In genomic region chr16:91011021-91011683, GRCm38 (mm10) we compare ENCODE assay signal across 8 mouse cellular contexts. TPM values are rescaled to one million over a fixed set of nuclear protein-coding genes. Genes with fewer than 3 reads are reported as not detected.
A peak's percentile ranks its signal among the peaks of the same experiment; 100 is the strongest.
DNase-seq lines count a peak whose midpoint lies in the region; ATAC-seq and TF ChIP-seq lines count a peak whose summit lies in the region.

Gene Synj1 (minus strand): TSS chr16:91011308.

- H3K27me3 ChIP-seq in embryonic facial prominence, embryonic 13.5 days, result no peaks in the 10 kb centered on the region
- H3K27me3 ChIP-seq in heart, adult 2 months (ENCODE audit: control insufficient read depth, insufficient read depth, low read length), result no peaks in the 10 kb centered on the region
- no peaks in the 10 kb centered on the region for H3K27me3 ChIP-seq in limb, embryonic 13.5 days
- no peaks in the 10 kb centered on the region for H3K27me3 ChIP-seq in midbrain, embryonic 16.5 days (ENCODE audit: control insufficient read depth, insufficient read depth, low read depth, low read length)

- H3K9ac ChIP-seq in embryonic facial prominence, embryonic 13.5 days, result peak within 1 kb of the TSS; percentile 86
- H3K9ac ChIP-seq in heart, adult 2 months (ENCODE audit: low read depth, low read length), result peak within 1 kb of the TSS; percentile 94
- peak within 1 kb of the TSS; percentile 84 for H3K9ac ChIP-seq in limb, embryonic 13.5 days
- peak within 1 kb of the TSS; percentile 95 for H3K9ac ChIP-seq in midbrain, embryonic 16.5 days (ENCODE audit: low read depth, low read length)

- ATAC-seq in embryonic facial prominence, embryonic 13.5 days (ENCODE audit: insufficient number of reproducible peaks, insufficient read depth, low FRiP score, low TSS enrichment, low read depth), result peak; percentile 93
- peak; percentile 97 for ATAC-seq in limb, embryonic 13.5 days (ENCODE audit: low FRiP score, low read depth)
- peak; percentile 97 for ATAC-seq in midbrain, embryonic 16.5 days

- peaks cover 22% of the 10 kb centered on the region for H3K36me3 ChIP-seq in embryonic facial prominence, embryonic 13.5 days
- H3K36me3 ChIP-seq in heart, adult 2 months (ENCODE audit: control insufficient read depth, insufficient read depth, low read length), result no peaks in the 10 kb centered on the region
- peaks cover 29% of the 10 kb centered on the region for H3K36me3 ChIP-seq in limb, embryonic 13.5 days
- peaks cover 16% of the 10 kb centered on the region for H3K36me3 ChIP-seq in midbrain, embryonic 16.5 days (ENCODE audit: control insufficient read depth, insufficient read depth, low read length)

- WGBS in embryonic facial prominence, embryonic 13.5 days, result under 1% methylated on average over 54 of the region's 66 CpGs
- under 1% methylated on average over 66 of the region's 66 CpGs for WGBS in heart, adult 2 months
- WGBS in limb, embryonic 13.5 days, result under 1% methylated on average over 63 of the region's 66 CpGs
- WGBS in midbrain, embryonic 16.5 days, result under 1% methylated on average over 55 of the region's 66 CpGs

- peak; percentile 70 for TF ChIP-seq POLR2A in heart, adult 2 months (IDR thresholded peaks at IDR 0.05; ENCODE audit: insufficient read depth, low read depth, low read length)

- H3K4me1 ChIP-seq in embryonic facial prominence, embryonic 13.5 days, result peaks cover 16% of the 10 kb centered on the region
- H3K4me1 ChIP-seq in heart, adult 2 months (ENCODE audit: control insufficient read depth, insufficient read depth, low read length), result peaks cover 3% of the 10 kb centered on the region; the same call in 1 of the 2 replicates
- peaks cover 16% of the 10 kb centered on the region for H3K4me1 ChIP-seq in limb, embryonic 13.5 days
- peaks cover 25% of the 10 kb centered on the region for H3K4me1 ChIP-seq in midbrain, embryonic 16.5 days (ENCODE audit: control insufficient read depth, insufficient read depth, low read length)

- DNase-seq in 3134 (ENCODE audit: extremely low read depth, insufficient read length, low spot score), result peak; percentile 94
- DNase-seq in adrenal gland, postnatal 36 days, result peak; percentile 95
- DNase-seq in heart, adult 2 months, result peak; percentile 93 to 95
- DNase-seq in kidney, adult 8-10 months, result peak; percentile 87 to 94
- DNase-seq in spleen, postnatal 10 days (ENCODE audit: low spot score in 2 of 2), result peak; percentile 85 to 93

- H3K4me2 ChIP-seq in embryonic facial prominence, embryonic 13.5 days, result peak within 1 kb of the TSS; percentile 75
- peak within 1 kb of the TSS; percentile 90 for H3K4me2 ChIP-seq in limb, embryonic 13.5 days (replicated peaks)
- H3K4me2 ChIP-seq in midbrain, embryonic 16.5 days (ENCODE audit: low read length), result peak within 1 kb of the TSS; percentile 92

- H3K4me3 ChIP-seq in embryonic facial prominence, embryonic 13.5 days, result peak within 1 kb of the TSS; percentile 91
- peak within 1 kb of the TSS; percentile 99 for H3K4me3 ChIP-seq in heart, adult 2 months
- H3K4me3 ChIP-seq in limb, embryonic 13.5 days, result peak within 1 kb of the TSS; percentile 91
- H3K4me3 ChIP-seq in midbrain, embryonic 16.5 days (ENCODE audit: low read depth, low read length), result peak within 1 kb of the TSS; percentile 94

- TF ChIP-seq EP300 in heart, adult 2 months (IDR thresholded peaks at IDR 0.05; ENCODE audit: insufficient read depth, low read depth, low read length), result peak; percentile 42; the same call in 1 of the 2 replicates

- H3K79me2 ChIP-seq in heart, adult 2 months (replicated peaks; ENCODE audit: control insufficient read depth, insufficient read depth, low read length), result peaks cover 2% of the 10 kb centered on the region

- peak within 1 kb of the TSS; percentile 91 for H3K27ac ChIP-seq in embryonic facial prominence, embryonic 13.5 days
- peak within 1 kb of the TSS; percentile 94 for H3K27ac ChIP-seq in heart, adult 2 months
- H3K27ac ChIP-seq in limb, embryonic 13.5 days, result peak within 1 kb of the TSS; percentile 83
- H3K27ac ChIP-seq in midbrain, embryonic 16.5 days (ENCODE audit: low read length), result peak within 1 kb of the TSS; percentile 97

- H3K9me3 ChIP-seq in embryonic facial prominence, embryonic 13.5 days, result no peaks in the 10 kb centered on the region
- H3K9me3 ChIP-seq in limb, embryonic 13.5 days, result no peaks in the 10 kb centered on the region
- H3K9me3 ChIP-seq in midbrain, embryonic 16.5 days (replicated peaks; ENCODE audit: control insufficient read depth, low read length, poor library complexity, severe bottlenecking), result no peaks in the 10 kb centered on the region

- intact Hi-C loops in heart, adult 2 months (cut with DNase I), result loop anchor here (1.0 to 5.0 kb wide), 2 partner anchors 32 to 74 kb away; partner anchors contain the start of gene Cfap298

- no peak for TF ChIP-seq CTCF in heart, adult 2 months (IDR thresholded peaks at IDR 0.05)

RNA-seq across cellular contexts. Expression of gene Synj1, which starts in this region (rescaled TPM):
- total RNA-seq in adrenal gland, postnatal 36 days (2021), result 10 to 100 TPM; 43.0 to 61.4 TPM
- polyA plus RNA-seq in embryonic facial prominence, embryonic 13.5 days (2015; fragmentation: Nextera tagmentation; extraction: Ambion mirVana), result 9.6 and 10.5 TPM in 2 replicates
- total RNA-seq in heart, adult 2 months (2021), result 10 to 100 TPM; 28.7 to 28.9 TPM
- polyA plus RNA-seq in heart, adult 2 months (2012; rRNA removed), result 21.2 and 23.4 TPM in 2 replicates
- polyA plus RNA-seq in limb, embryonic 13.5 days (2015; fragmentation: Nextera tagmentation; extraction: Ambion mirVana), result 8.4 and 11.0 TPM in 2 replicates
- 52.1 and 55.7 TPM in 2 replicates for polyA plus RNA-seq in midbrain, embryonic 16.5 days (2015; fragmentation: Nextera tagmentation; extraction: Ambion mirVana)

Comparison
In these comparisons a context has a peak if more than half of its experiments do, and no peak if none do; other contexts are left out.
1. Peak in every context shown above with its lines: DNase-seq, ATAC-seq, H3K4me3 ChIP-seq and H3K27ac ChIP-seq.